Mouse (Mus musculus): ENCODE data around the gene Echdc3.

GRCm38 (mm10) chr2:6240072-6240471 is 27.2 kb upstream of the Echdc3 start:
- TF ChIP-seq GATA1 (IDR thresholded peaks at IDR 0.05; ENCODE audit: low read length) (no peak), TAL1 (IDR thresholded peaks at IDR 0.05; ENCODE audit: low read length) (no peak)
